Mouse (Mus musculus): ENCODE data around the gene Kansl1l. TPM values are rescaled to one million over a fixed set of nuclear protein-coding genes. Genes with fewer than 3 reads are reported as not detected.

The Kansl1l gene
- total RNA-seq, 2 experiments from 2014 or later = 23.2 to 23.8 TPM

DNA sequence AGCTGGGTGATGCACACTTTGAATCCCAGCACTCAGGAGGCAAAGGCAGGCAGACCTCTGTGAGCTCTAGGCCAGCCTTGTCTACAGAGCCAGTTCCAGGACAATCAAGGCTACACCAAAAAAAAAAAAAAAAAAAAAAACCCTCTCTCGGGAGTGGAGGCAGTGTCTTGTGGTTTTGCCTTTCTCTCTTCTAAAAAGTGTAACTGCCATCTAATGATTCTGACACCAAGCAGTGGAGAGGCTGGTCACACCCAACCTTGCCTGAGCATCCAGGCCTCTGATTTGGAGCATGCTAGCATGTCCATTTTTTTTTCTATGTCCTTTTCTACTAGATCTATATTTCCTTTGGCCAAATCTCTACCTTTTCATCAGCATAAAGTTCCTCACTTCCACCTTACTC, 21.8 kb upstream of the Kansl1l start:
- H3K27ac ChIP-seq = no peak overlapping the region
- DNase-seq = no peak
- intact Hi-C loops (cut with DNase I) = no loop called here
- TF ChIP-seq CTCF (IDR thresholded peaks at IDR 0.05) = no peak
- no peak overlapping the region for H3K4me3 ChIP-seq

DNA sequence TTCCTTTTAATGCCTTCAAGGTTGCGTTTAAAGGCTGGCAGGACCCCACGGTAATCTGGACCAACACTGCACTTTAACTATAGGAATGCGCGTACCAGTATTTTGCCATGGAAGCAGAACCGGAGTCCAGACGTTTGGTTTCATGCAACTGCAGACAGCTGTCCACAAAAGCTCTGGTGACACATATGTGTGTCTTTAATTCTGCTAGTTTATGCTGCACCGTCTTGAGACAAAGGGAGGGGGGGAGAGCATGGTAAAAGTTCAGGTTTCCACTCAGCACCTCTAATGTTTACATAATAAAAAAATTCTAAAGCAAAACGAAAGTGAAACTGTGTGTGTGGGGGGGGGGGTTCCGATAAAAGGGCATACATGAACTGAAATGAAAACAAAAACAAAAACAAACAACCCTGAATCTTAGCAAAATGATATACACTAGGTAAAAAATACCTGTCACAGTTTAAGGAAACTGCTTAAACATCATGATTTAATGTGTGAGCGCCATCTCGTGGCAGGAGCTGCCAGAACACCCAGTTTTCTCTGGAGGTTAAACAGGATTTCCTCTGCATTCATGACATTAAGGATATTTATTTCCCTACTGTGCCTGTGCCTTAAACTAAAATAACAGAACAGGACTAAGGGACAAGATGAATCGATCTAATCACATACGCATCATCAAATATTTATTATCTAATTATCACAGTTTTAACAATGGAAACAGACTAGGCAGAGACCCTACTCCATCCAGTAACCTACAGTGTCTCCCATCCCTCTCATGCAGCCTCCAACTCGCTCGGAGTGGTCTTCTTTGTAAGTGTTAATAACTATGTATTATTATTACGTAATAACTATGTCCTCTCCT, 21.1 kb upstream of the Kansl1l start:
- Histone ChIP-seq H3K4me3 (peak overlapping the region; percentile 63), H3K27ac (peak overlapping the region; percentile 38)
- DNase-seq = peak; percentile 77
- TF ChIP-seq CTCF (IDR thresholded peaks at IDR 0.05) = peak; percentile 87
- intact Hi-C loops (cut with DNase I) = no loop called here

- no peak overlapping the region for H3K27ac ChIP-seq
- TF ChIP-seq CTCF (IDR thresholded peaks at IDR 0.05) = no peak
- intact Hi-C loops (cut with DNase I) = no loop called here
- DNase-seq = no peak
- no peak overlapping the region for H3K4me3 ChIP-seq
Measured at GRCm38 (mm10) chr1:66837207-66837606, 19.8 kb upstream of the Kansl1l start.

GRCm38 (mm10) chr1:66832636-66833165, 15.3 kb upstream of the Kansl1l start:
- DNase-seq = no peak
- Histone ChIP-seq H3K4me3 (no peak overlapping the region), H3K27ac (no peak overlapping the region)
- intact Hi-C loops (cut with DNase I) = loop anchor here (5.0 kb wide), 1 partner anchor 80 kb away; no protein-coding TSS in a partner anchor
- TF ChIP-seq CTCF (IDR thresholded peaks at IDR 0.05) = no peak

GRCm38 (mm10) chr1:66831824-66832600, 14.7 kb upstream of the Kansl1l start:
- H3K27ac ChIP-seq = no peak overlapping the region
- intact Hi-C loops (cut with DNase I) = loop anchor here (5.0 kb wide), 1 partner anchor 80 kb away; no protein-coding TSS in a partner anchor
- no peak for TF ChIP-seq CTCF (IDR thresholded peaks at IDR 0.05)
- H3K4me3 ChIP-seq = no peak overlapping the region
- no peak for DNase-seq

DNA sequence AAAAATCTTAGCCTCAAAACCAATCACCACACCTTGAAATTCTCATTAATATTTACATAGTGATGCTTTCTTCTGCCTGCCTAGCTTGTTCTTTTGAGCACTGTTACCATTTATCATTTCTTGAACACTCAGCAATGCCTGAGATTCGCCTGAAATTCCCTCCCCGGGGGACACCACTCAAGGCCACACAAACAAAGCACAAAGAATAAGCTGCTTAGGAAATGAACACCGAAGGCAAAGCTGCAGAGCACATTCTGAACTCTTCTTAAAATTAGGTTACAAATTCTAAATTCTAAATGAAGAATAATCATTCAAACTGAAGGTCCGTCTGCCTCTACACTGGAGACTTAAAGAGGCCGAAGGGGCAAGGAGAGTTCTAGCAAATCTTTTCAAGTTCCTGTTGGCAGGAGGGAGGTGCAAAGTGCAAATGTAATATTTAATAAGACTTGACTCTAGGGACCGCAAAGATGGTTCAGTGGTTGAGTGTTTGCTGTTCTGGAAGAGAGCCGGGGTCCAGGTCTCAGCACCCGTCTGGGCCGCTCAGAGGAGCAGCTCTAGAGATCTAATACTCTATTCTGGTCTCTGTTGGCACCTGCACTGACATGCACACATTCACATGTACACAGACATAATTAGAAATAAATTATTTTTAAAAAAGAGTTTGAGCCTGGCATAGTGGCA, 12.2 kb upstream of the Kansl1l start:
- DNase-seq = no peak

DNA sequence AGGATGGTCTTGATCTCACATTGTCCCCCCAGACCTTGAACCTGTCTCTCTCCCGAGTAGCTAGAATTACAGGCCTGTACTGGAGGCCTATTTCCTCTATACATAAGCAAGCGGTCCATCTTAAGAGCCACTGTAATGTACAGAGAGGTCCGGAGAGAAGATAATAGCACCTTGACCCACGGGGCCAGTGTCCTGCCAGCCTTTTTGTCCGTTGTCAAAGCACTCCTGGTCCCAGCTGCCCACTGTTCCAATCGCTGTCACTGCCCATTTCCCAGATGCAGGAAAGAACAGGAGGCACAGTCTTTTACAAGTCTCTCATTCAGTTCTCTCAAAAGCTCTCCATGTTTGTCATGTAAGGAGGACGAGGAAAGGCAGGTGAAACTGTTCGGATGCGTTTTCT, 4.6 kb upstream of the Kansl1l start:
- DNase-seq = no peak
- H3K27ac ChIP-seq = no peak overlapping the region
- H3K4me3 ChIP-seq = no peak overlapping the region
- intact Hi-C loops (cut with DNase I) = no loop called here
- no peak for TF ChIP-seq CTCF (IDR thresholded peaks at IDR 0.05)

More for the DNA sequence above, 12.2 kb upstream of the Kansl1l start:
- intact Hi-C loops (cut with DNase I) = loop anchor here (5.0 kb wide), 1 partner anchor 77 kb away; no protein-coding TSS in a partner anchor
- Histone ChIP-seq H3K27ac (no peak overlapping the region), H3K4me3 (no peak overlapping the region)
- no peak for TF ChIP-seq CTCF (IDR thresholded peaks at IDR 0.05)

- TF ChIP-seq CTCF (IDR thresholded peaks at IDR 0.05) = no peak
- H3K4me3 ChIP-seq = no peak overlapping the region
- no peak for DNase-seq
- no peak overlapping the region for H3K27ac ChIP-seq
- intact Hi-C loops (cut with DNase I) = no loop called here
Measured at GRCm38 (mm10) chr1:66820241-66820640, 2.9 kb upstream of the Kansl1l start.

GRCm38 (mm10) chr1:66817865-66818315, 528 bp upstream of the Kansl1l start:
- H3K27ac ChIP-seq = peak overlapping the region; percentile 98
- peak overlapping the region; percentile 97 for H3K4me3 ChIP-seq
- no peak for TF ChIP-seq CTCF (IDR thresholded peaks at IDR 0.05)
- peak; percentile 68 for DNase-seq
- intact Hi-C loops (cut with DNase I) = loop anchor here (2.0 to 5.0 kb wide), 3 partner anchors 36 to 117 kb away; partner anchors contain the start of genes Acadl and Rpe

DNA sequence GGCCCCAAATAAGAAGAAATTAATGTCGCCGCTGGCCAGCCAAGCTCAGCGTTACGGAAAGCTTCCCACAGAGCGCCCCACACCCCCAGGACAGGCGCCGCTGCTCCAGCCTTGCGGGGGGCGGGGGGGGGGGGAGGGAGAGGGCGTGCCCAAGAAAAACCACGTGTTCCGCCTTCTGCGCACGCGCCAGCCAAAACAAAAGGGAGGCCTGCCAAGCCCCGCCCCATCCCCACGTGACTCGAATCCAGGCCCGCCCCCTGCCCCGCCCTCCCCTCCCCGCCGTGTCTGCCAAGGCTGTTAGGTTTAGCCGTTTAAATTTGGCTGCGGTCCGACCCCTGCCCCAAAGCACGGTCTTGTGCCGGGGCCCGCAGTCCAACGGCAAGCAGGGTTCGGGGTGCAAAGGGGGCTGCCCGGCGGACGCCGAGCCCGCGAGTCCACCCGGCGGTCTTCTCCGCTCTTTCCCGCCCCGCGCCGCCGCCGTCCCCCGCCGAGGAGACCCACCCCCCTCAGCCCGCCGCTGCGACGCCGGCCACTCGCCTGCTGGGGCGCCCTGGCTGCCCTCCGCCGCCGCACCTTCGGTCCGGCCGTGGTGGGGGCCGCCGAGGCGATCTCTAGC, 417 bp downstream of the Kansl1l start:
- intact Hi-C loops (cut with DNase I) = loop anchor here (2.0 to 5.0 kb wide), 3 partner anchors 35 to 116 kb away; partner anchors contain the start of genes Acadl and Rpe
- H3K4me3 ChIP-seq = peak overlapping the region; percentile 97
- peak overlapping the region; percentile 98 for H3K27ac ChIP-seq
- DNase-seq = peak; percentile 94
- TF ChIP-seq CTCF (IDR thresholded peaks at IDR 0.05) = peak; percentile 19; the same call in 1 of the 2 replicates

- DNase-seq = peak; percentile 78
- intact Hi-C loops (cut with DNase I) = loop anchor here (2.0 to 5.0 kb wide), 3 partner anchors 34 to 115 kb away; partner anchors contain the start of genes Acadl and Rpe
- no peak for TF ChIP-seq CTCF (IDR thresholded peaks at IDR 0.05)
Measured at GRCm38 (mm10) chr1:66815941-66816777, 1.2 kb downstream of the Kansl1l start.

More at GRCm38 (mm10) chr1:66815941-66816777, 1.2 kb downstream of the Kansl1l start:
- peak overlapping the region; percentile 98 for H3K27ac ChIP-seq
- H3K4me3 ChIP-seq = peak overlapping the region; percentile 97
